Mouse (Mus musculus): ENCODE measurements at regions not wholly inside any gene's neighbourhood (a gene's known extent, or its start where the extent isn't known, plus 50 kb on each side); places are given as distances from the start of the nearest gene placed in this dataset.

- DNase-seq: no peak
These were observed 64.0 kb upstream of the Map1b start for GRCm38 (mm10) chr13:99580296-99580695.

- DNase-seq: no peak
These were observed 63.3 kb upstream of the Map1b start for GRCm38 (mm10) chr13:99579596-99580175.

- no peak for DNase-seq
These were observed 61.3 kb upstream of the Map1b start for GRCm38 (mm10) chr13:99577686-99578085.

GRCm38 (mm10) chr13:99573021-99573420 lies 56.7 kb upstream of the Map1b start:
- DNase-seq: no peak

- no peak for DNase-seq
These were observed 56.0 kb upstream of the Map1b start for GRCm38 (mm10) chr13:99572381-99572780.
